Mouse (Mus musculus) hindbrain, postnatal 0 days (tissue): ENCODE data around the gene Gm17482. TPM values are rescaled to one million over a fixed set of nuclear protein-coding genes. Genes with fewer than 3 reads are reported as not detected.

Experiments used
- ATAC-seq: fragments of 200-750 bp; cut with Nextera tagmentation; 2 replicates; pipeline ENCODE4 v1.8.0; 2017; ENCODE audit warnings: mild to moderate bottlenecking, moderate TSS enrichment, moderate library complexity
- DNase-seq: peaks from one replicate; pipeline ENCODE4 v3.0.0-alpha.2; 2015; ENCODE audit warnings: low spot score
- H3K27ac ChIP-seq: fragments of 300-500 bp; sonication (generic); 2 replicates; pipeline ENCODE4 v1.5.1; 2014; ENCODE audit warnings: mild to moderate bottlenecking
- H3K27me3 ChIP-seq: fragments of 300-500 bp; sonication (generic); 2 replicates; pipeline ENCODE4 v1.6.1; 2014; ENCODE audit warnings: low read length, mixed read lengths; ENCODE audit not compliant: insufficient read depth
- H3K36me3 ChIP-seq: fragments of 300-500 bp; sonication (generic); 2 replicates; pipeline ENCODE4 v1.6.1; 2014; ENCODE audit warnings: low read length, mixed read lengths; ENCODE audit not compliant: insufficient read depth
- H3K4me1 ChIP-seq: fragments of 300-500 bp; sonication (generic); 2 replicates; pipeline ENCODE4 v1.6.1; 2014; ENCODE audit warnings: antibody characterized with exemption, low read length, mixed read lengths; ENCODE audit not compliant: insufficient read depth
- H3K4me2 ChIP-seq: fragments of 300-500 bp; sonication (generic); 2 replicates; pipeline ENCODE4 v1.6.1; 2014; ENCODE audit warnings: low read depth, mild to moderate bottlenecking, low read length, moderate library complexity, mixed read lengths
- H3K4me3 ChIP-seq: fragments of 300-500 bp; sonication (generic); 2 replicates; pipeline ENCODE4 v1.5.1; 2014; ENCODE audit warnings: low read length
- H3K9ac ChIP-seq: fragments of 300-500 bp; sonication (generic); replicated peaks from 2 replicates; pipeline ENCODE4 v1.6.1; 2014; ENCODE audit warnings: mild to moderate bottlenecking, low read length, moderate library complexity, mixed read lengths
- H3K9me3 ChIP-seq: fragments of 300-500 bp; sonication (generic); 2 replicates; pipeline ENCODE4 v1.6.1; 2016; ENCODE audit warnings: low read length, mixed read lengths
- CTCF ChIP-seq: IDR thresholded peaks from 2 replicates; pipeline ENCODE4 v1.5.1; 2016; ENCODE audit warnings: antibody characterized with exemption, control low read depth, low read depth
- WGBS: fragments of 180-500 bp; shearing (Covaris S2); extraction: QIAGEN DNeasy Blood & Tissue Kit; methylation state at CpG from one replicate; pipeline ENCODE4 v1.1.7; 2014; 5-methylcytosine and 5-hydroxymethylcytosine counted together
- polyA plus RNA-seq: library from polyadenylated mRNA; unstranded; fragments of >200 nt; fragmentation: Nextera tagmentation; extraction: Ambion mirVana; gene quantifications from 2 replicates; pipeline ENCODE4 v1.2.1, GENCODE M21; 2015
- total RNA-seq: library from RNA; depleted of rRNA; stranded (reverse); fragments of >200 nt; gene quantifications from 2 replicates; pipeline ENCODE4 v1.2.3, GENCODE M21; 2014

Gm17482 gene
- total and polyA plus RNA-seq, 2 experiments from 2014 or later = not detected

GRCm38 (mm10) chr6:115286441-115286840, 59.3 kb downstream of the Gm17482 start:
- DNase-seq (no peak), ATAC-seq (no peak)
- H3K4me2 ChIP-seq = no peak overlapping the region
- no peak overlapping the region for H3K4me3 ChIP-seq
- H3K4me1 ChIP-seq = no peaks in the 10 kb centered on the region
- peaks cover 7% of the 10 kb centered on the region; the same call in 1 of the 2 replicates for H3K36me3 ChIP-seq
- no peaks in the 10 kb centered on the region for H3K9me3 ChIP-seq
- no peak for TF ChIP-seq CTCF
- H3K9ac ChIP-seq = no peak overlapping the region
- H3K27me3 ChIP-seq = no peaks in the 10 kb centered on the region
- 86% methylated on average over 6 of the region's 6 CpGs for WGBS
- no peak overlapping the region for H3K27ac ChIP-seq

- H3K4me1 ChIP-seq = no peaks in the 10 kb centered on the region
- TF ChIP-seq CTCF = no peak
- no peaks in the 10 kb centered on the region for H3K9me3 ChIP-seq
- ATAC-seq = no peak
- DNase-seq = no peak
- no peak overlapping the region for H3K9ac ChIP-seq
- H3K4me3 ChIP-seq = no peak overlapping the region
- no peaks in the 10 kb centered on the region for H3K27me3 ChIP-seq
- H3K36me3 ChIP-seq = no peaks in the 10 kb centered on the region
- no peak overlapping the region for H3K4me2 ChIP-seq
- H3K27ac ChIP-seq = no peak overlapping the region
- WGBS = 94% methylated on average over 3 of the region's 3 CpGs
Measured at GRCm38 (mm10) chr6:115288223-115288622, 61.1 kb downstream of the Gm17482 start.

- Histone ChIP-seq H3K36me3 (no peaks in the 10 kb centered on the region), H3K27ac (no peak overlapping the region), H3K27me3 (no peaks in the 10 kb centered on the region), H3K4me1 (no peaks in the 10 kb centered on the region), H3K9me3 (no peaks in the 10 kb centered on the region), H3K9ac (no peak overlapping the region), H3K4me2 (no peak overlapping the region), H3K4me3 (no peak overlapping the region)
- 60% methylated on average over 5 of the region's 5 CpGs for WGBS
- ATAC-seq (no peak), DNase-seq (no peak)
- no peak for TF ChIP-seq CTCF
Measured at GRCm38 (mm10) chr6:115290561-115290960, 63.4 kb downstream of the Gm17482 start.

GRCm38 (mm10) chr6:115291068-115291467, 63.9 kb downstream of the Gm17482 start:
- Histone ChIP-seq H3K27me3 (no peaks in the 10 kb centered on the region), H3K9ac (no peak overlapping the region), H3K36me3 (no peaks in the 10 kb centered on the region), H3K4me2 (no peak overlapping the region), H3K9me3 (no peaks in the 10 kb centered on the region), H3K27ac (no peak overlapping the region), H3K4me3 (no peak overlapping the region), H3K4me1 (no peaks in the 10 kb centered on the region)
- no peak for ATAC-seq
- WGBS = 85% methylated on average over 2 of the region's 2 CpGs
- DNase-seq = no peak
- TF ChIP-seq CTCF = no peak

- DNase-seq (no peak), ATAC-seq (no peak)
- WGBS = 89% methylated on average over 6 of the region's 6 CpGs
- Histone ChIP-seq H3K9me3 (no peaks in the 10 kb centered on the region), H3K4me2 (no peak overlapping the region), H3K9ac (no peak overlapping the region), H3K27ac (no peak overlapping the region), H3K36me3 (no peaks in the 10 kb centered on the region), H3K4me1 (no peaks in the 10 kb centered on the region), H3K4me3 (no peak overlapping the region), H3K27me3 (no peaks in the 10 kb centered on the region)
- TF ChIP-seq CTCF = no peak
Measured at GRCm38 (mm10) chr6:115291823-115292222, 64.7 kb downstream of the Gm17482 start.

- no peak for ATAC-seq
- no peak for DNase-seq
- H3K9me3 ChIP-seq = no peaks in the 10 kb centered on the region
- H3K27me3 ChIP-seq = no peaks in the 10 kb centered on the region
- no peak overlapping the region for H3K4me2 ChIP-seq
- H3K36me3 ChIP-seq = no peaks in the 10 kb centered on the region
- H3K9ac ChIP-seq = no peak overlapping the region
- WGBS = 81% methylated on average over 6 of the region's 6 CpGs
- H3K4me3 ChIP-seq = no peak overlapping the region
- no peak overlapping the region for H3K27ac ChIP-seq
- H3K4me1 ChIP-seq = no peaks in the 10 kb centered on the region
- TF ChIP-seq CTCF = no peak
Measured at GRCm38 (mm10) chr6:115292621-115293020, 65.5 kb downstream of the Gm17482 start.

- DNase-seq (no peak), ATAC-seq (no peak)
- H3K4me1 ChIP-seq = no peaks in the 10 kb centered on the region
- H3K4me2 ChIP-seq = no peak overlapping the region
- H3K27ac ChIP-seq = no peak overlapping the region
- TF ChIP-seq CTCF = no peak
- no peaks in the 10 kb centered on the region for H3K9me3 ChIP-seq
- WGBS = 71% methylated on average over 2 of the region's 2 CpGs
- H3K27me3 ChIP-seq = no peaks in the 10 kb centered on the region
- H3K36me3 ChIP-seq = no peaks in the 10 kb centered on the region
- no peak overlapping the region for H3K9ac ChIP-seq
- no peak overlapping the region for H3K4me3 ChIP-seq
Measured at GRCm38 (mm10) chr6:115293877-115294276, 66.7 kb downstream of the Gm17482 start.
